Mouse (Mus musculus): ENCODE data around the gene Pigf. TPM values are rescaled to one million over a fixed set of nuclear protein-coding genes. Genes with fewer than 3 reads are reported as not detected.

The Pigf gene
- total and polyA plus RNA-seq, 3 experiments, result 3.7 to 22.8 (median 14.7) TPM

- ATAC-seq (ENCODE audit: extremely low read depth, insufficient number of reproducible peaks, low FRiP score, poor library complexity, severe bottlenecking), result no peak
- no peaks in the 10 kb centered on the region for H3K4me1 ChIP-seq (ENCODE audit: insufficient read depth, low read depth, low read length)
These were observed 52.1 kb downstream of the Pigf start for GRCm38 (mm10) chr17:86973097-86973496.

GRCm38 (mm10) chr17:86971860-86972259 is 53.3 kb downstream of the Pigf start:
- H3K4me3 ChIP-seq (ENCODE audit: low read depth, low read length), result no peak overlapping the region
- no peak for DNase-seq (ENCODE audit: low spot score)
- no peaks in the 10 kb centered on the region; the same call in 1 of the 2 replicates for H3K27me3 ChIP-seq (ENCODE audit: insufficient read depth, low read length)
- ATAC-seq (ENCODE audit: extremely low read depth, insufficient number of reproducible peaks, low FRiP score, poor library complexity, severe bottlenecking), result no peak
- no peaks in the 10 kb centered on the region for H3K36me3 ChIP-seq (replicated peaks)
- peaks cover 20% of the 10 kb centered on the region for H3K9me3 ChIP-seq (replicated peaks)
- no peaks in the 10 kb centered on the region for H3K4me1 ChIP-seq (ENCODE audit: insufficient read depth, low read depth, low read length)
- TF ChIP-seq TAL1 (conservative IDR thresholded peaks at IDR 0.05; ENCODE audit: low read depth, low read length) (no peak), CTCF (IDR thresholded peaks at IDR 0.05; ENCODE audit: low read depth, low read length) (no peak), GATA2 (IDR thresholded peaks at IDR 0.05; ENCODE audit: borderline replicate concordance, low read depth, low read length) (no peak)

More at GRCm38 (mm10) chr17:86973097-86973496, 52.1 kb downstream of the Pigf start:
- Histone ChIP-seq H3K4me3 (ENCODE audit: low read depth, low read length) (no peak overlapping the region), H3K36me3 (replicated peaks) (no peaks in the 10 kb centered on the region), H3K27me3 (ENCODE audit: insufficient read depth, low read length) (no peaks in the 10 kb centered on the region; the same call in 1 of the 2 replicates), H3K9me3 (replicated peaks) (peaks cover 20% of the 10 kb centered on the region)
- TF ChIP-seq CTCF (IDR thresholded peaks at IDR 0.05; ENCODE audit: low read depth, low read length) (no peak), GATA1 (IDR thresholded peaks at IDR 0.05; ENCODE audit: borderline replicate concordance, low read length) (no peak), POLR2AphosphoS5 (IDR thresholded peaks at IDR 0.05; ENCODE audit: insufficient replicate concordance, low read depth, low read length) (no peak), GATA2 (IDR thresholded peaks at IDR 0.05; ENCODE audit: borderline replicate concordance, low read depth, low read length) (no peak), TAL1 (conservative IDR thresholded peaks at IDR 0.05; ENCODE audit: low read depth, low read length) (no peak)
- DNase-seq (ENCODE audit: low spot score), result no peak

GRCm38 (mm10) chr17:86971036-86971435 is 54.2 kb downstream of the Pigf start:
- no peak overlapping the region for H3K4me3 ChIP-seq (ENCODE audit: low read depth, low read length)
- TF ChIP-seq TAL1 (conservative IDR thresholded peaks at IDR 0.05; ENCODE audit: low read depth, low read length) (no peak), CTCF (IDR thresholded peaks at IDR 0.05; ENCODE audit: low read depth, low read length) (no peak), GATA2 (IDR thresholded peaks at IDR 0.05; ENCODE audit: borderline replicate concordance, low read depth, low read length) (no peak), GATA1 (IDR thresholded peaks at IDR 0.05; ENCODE audit: borderline replicate concordance, low read length) (no peak), POLR2AphosphoS5 (IDR thresholded peaks at IDR 0.05; ENCODE audit: insufficient replicate concordance, low read depth, low read length) (no peak)
- H3K36me3 ChIP-seq (replicated peaks), result no peaks in the 10 kb centered on the region
- H3K27me3 ChIP-seq (ENCODE audit: insufficient read depth, low read length), result no peaks in the 10 kb centered on the region; the same call in 1 of the 2 replicates
- H3K4me1 ChIP-seq (ENCODE audit: insufficient read depth, low read depth, low read length), result no peaks in the 10 kb centered on the region
- peaks cover 17% of the 10 kb centered on the region for H3K9me3 ChIP-seq (replicated peaks)
- DNase-seq (ENCODE audit: low spot score) (no peak), ATAC-seq (ENCODE audit: extremely low read depth, insufficient number of reproducible peaks, low FRiP score, poor library complexity, severe bottlenecking) (no peak)

GRCm38 (mm10) chr17:86970026-86970750 is 55.0 kb downstream of the Pigf start:
- no peak for ATAC-seq (ENCODE audit: extremely low read depth, insufficient number of reproducible peaks, low FRiP score, poor library complexity, severe bottlenecking)

GRCm38 (mm10) chr17:86969582-86969981 is 55.6 kb downstream of the Pigf start:
- DNase-seq (ENCODE audit: low spot score), result no peak
- Histone ChIP-seq H3K27me3 (ENCODE audit: insufficient read depth, low read length) (peaks cover 4% of the 10 kb centered on the region; the same call in 1 of the 2 replicates), H3K9me3 (replicated peaks) (peaks cover 17% of the 10 kb centered on the region), H3K36me3 (replicated peaks) (no peaks in the 10 kb centered on the region), H3K4me1 (ENCODE audit: insufficient read depth, low read depth, low read length) (no peaks in the 10 kb centered on the region), H3K4me3 (ENCODE audit: low read depth, low read length) (no peak overlapping the region)
- no peak for TF ChIP-seq GATA2 (IDR thresholded peaks at IDR 0.05; ENCODE audit: borderline replicate concordance, low read depth, low read length)
- TF ChIP-seq TAL1 (conservative IDR thresholded peaks at IDR 0.05; ENCODE audit: low read depth, low read length), result no peak
- TF ChIP-seq GATA1 (IDR thresholded peaks at IDR 0.05; ENCODE audit: borderline replicate concordance, low read length), result no peak
- TF ChIP-seq CTCF (IDR thresholded peaks at IDR 0.05; ENCODE audit: low read depth, low read length), result no peak
- TF ChIP-seq POLR2AphosphoS5 (IDR thresholded peaks at IDR 0.05; ENCODE audit: insufficient replicate concordance, low read depth, low read length), result no peak
- no peak for ATAC-seq (ENCODE audit: extremely low read depth, insufficient number of reproducible peaks, low FRiP score, poor library complexity, severe bottlenecking)

More at GRCm38 (mm10) chr17:86970026-86970750, 55.0 kb downstream of the Pigf start:
- no peaks in the 10 kb centered on the region for H3K4me1 ChIP-seq (ENCODE audit: insufficient read depth, low read depth, low read length)
- DNase-seq (ENCODE audit: low spot score), result no peak
- no peaks in the 10 kb centered on the region; the same call in 1 of the 2 replicates for H3K27me3 ChIP-seq (ENCODE audit: insufficient read depth, low read length)
- peaks cover 17% of the 10 kb centered on the region for H3K9me3 ChIP-seq (replicated peaks)
- no peaks in the 10 kb centered on the region for H3K36me3 ChIP-seq (replicated peaks)
- TF ChIP-seq POLR2AphosphoS5 (IDR thresholded peaks at IDR 0.05; ENCODE audit: insufficient replicate concordance, low read depth, low read length) (no peak), CTCF (IDR thresholded peaks at IDR 0.05; ENCODE audit: low read depth, low read length) (no peak), GATA1 (IDR thresholded peaks at IDR 0.05; ENCODE audit: borderline replicate concordance, low read length) (no peak), TAL1 (conservative IDR thresholded peaks at IDR 0.05; ENCODE audit: low read depth, low read length) (no peak)
- no peak overlapping the region for H3K4me3 ChIP-seq (ENCODE audit: low read depth, low read length)

- Histone ChIP-seq H3K9me3 (replicated peaks) (peaks cover 17% of the 10 kb centered on the region), H3K27me3 (ENCODE audit: insufficient read depth, low read length) (peaks cover 14% of the 10 kb centered on the region), H3K36me3 (replicated peaks) (no peaks in the 10 kb centered on the region), H3K4me3 (ENCODE audit: low read depth, low read length) (no peak overlapping the region), H3K4me1 (ENCODE audit: insufficient read depth, low read depth, low read length) (peaks cover 3% of the 10 kb centered on the region; the same call in 1 of the 2 replicates)
- no peak for ATAC-seq (ENCODE audit: extremely low read depth, insufficient number of reproducible peaks, low FRiP score, poor library complexity, severe bottlenecking)
- TF ChIP-seq TAL1 (conservative IDR thresholded peaks at IDR 0.05; ENCODE audit: low read depth, low read length) (no peak), GATA2 (IDR thresholded peaks at IDR 0.05; ENCODE audit: borderline replicate concordance, low read depth, low read length) (no peak), GATA1 (IDR thresholded peaks at IDR 0.05; ENCODE audit: borderline replicate concordance, low read length) (no peak), CTCF (IDR thresholded peaks at IDR 0.05; ENCODE audit: low read depth, low read length) (no peak), POLR2AphosphoS5 (IDR thresholded peaks at IDR 0.05; ENCODE audit: insufficient replicate concordance, low read depth, low read length) (no peak)
- DNase-seq (ENCODE audit: low spot score), result no peak
These were observed 56.6 kb downstream of the Pigf start for GRCm38 (mm10) chr17:86968581-86968980.
